1 mouse cellular context compared by ENCODE assay signal in the genomic region with DNA sequence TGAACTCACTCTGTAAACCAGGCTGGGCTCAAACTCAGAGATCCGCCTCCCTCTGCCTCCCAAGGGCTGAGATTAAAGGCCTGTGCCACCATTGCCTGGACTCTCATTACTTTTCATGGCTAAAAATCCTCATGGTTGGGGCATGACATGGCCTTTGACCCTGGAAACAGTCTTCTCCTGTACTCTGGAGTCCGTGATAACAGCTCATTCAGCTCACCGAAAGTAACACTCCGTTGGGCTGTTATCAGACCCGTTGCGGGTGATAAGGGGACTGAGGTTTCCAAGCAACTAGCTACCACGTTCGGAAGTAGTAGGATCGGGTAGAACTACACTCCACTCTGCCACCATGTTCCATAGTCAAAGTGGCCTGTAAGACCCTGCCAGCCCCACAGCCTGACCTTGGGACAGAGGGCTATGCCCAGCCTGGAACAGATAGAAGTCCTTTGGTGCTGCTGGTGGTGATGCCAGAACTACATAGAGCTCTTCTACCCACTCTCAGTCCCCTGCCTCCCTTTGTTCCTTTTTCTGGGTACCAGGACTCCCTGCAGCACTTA.
TF ChIP-seq lines count a peak whose summit lies in the region.

No protein-coding gene starts in this region.

TF ChIP-seq in MEL, 35 proteins besides CTCF, POLR2A, EP300 and RAD21:
- TF ChIP-seq NELFE (IDR thresholded peaks at IDR 0.05; ENCODE audit: low read depth, low read length): no peak
- no peak; the same call in 1 of the 2 replicates for TF ChIP-seq TAL1 (IDR thresholded peaks at IDR 0.05; ENCODE audit: low read length)
- TF ChIP-seq MAFK (IDR thresholded peaks at IDR 0.05; ENCODE audit: borderline replicate concordance, low read depth, low read length): peak; percentile 31; the same call in 1 of the 2 replicates
- no peak for TF ChIP-seq POLR2AphosphoS5 (IDR thresholded peaks at IDR 0.05; ENCODE audit: borderline replicate concordance, low read depth, low read length)
- peak; percentile 72; the same call in 1 of the 2 replicates for TF ChIP-seq MAX (IDR thresholded peaks at IDR 0.05; ENCODE audit: low read length)
- no peak for TF ChIP-seq E2F4 (IDR thresholded peaks at IDR 0.05; ENCODE audit: borderline replicate concordance, low read depth, low read length)
- TF ChIP-seq CHD1 (IDR thresholded peaks at IDR 0.05; ENCODE audit: low read depth, low read length): no peak
- TF ChIP-seq RCOR1 (IDR thresholded peaks at IDR 0.05; ENCODE audit: low read depth, low read length): peak; percentile 96
- TF ChIP-seq USF2 (IDR thresholded peaks at IDR 0.05; ENCODE audit: borderline replicate concordance in 1 of 2, insufficient read depth in 1 of 2, low read depth in 1 of 2, low read length in 2 of 2): no peak
- TF ChIP-seq UBTF (IDR thresholded peaks at IDR 0.05; ENCODE audit: borderline replicate concordance, insufficient read depth, low read depth, low read length): no peak
- TF ChIP-seq MYC (IDR thresholded peaks at IDR 0.05; ENCODE audit: low read depth, low read length): peak; percentile 84
- no peak for TF ChIP-seq GABPA (IDR thresholded peaks at IDR 0.05; ENCODE audit: low read depth, low read length)
- TF ChIP-seq ZMIZ1 (IDR thresholded peaks at IDR 0.05; ENCODE audit: low read depth, low read length): no peak
- peak; percentile 92 for TF ChIP-seq SIN3A (IDR thresholded peaks at IDR 0.05; ENCODE audit: low read length)
- TF ChIP-seq ZNF384 (IDR thresholded peaks at IDR 0.05; ENCODE audit: low read depth, low read length): no peak
- 0 out of 2 replicates have a peak, but pooled peaks have one; percentile 13 for TF ChIP-seq POLR2AphosphoS2 (IDR thresholded peaks at IDR 0.05; ENCODE audit: low read length)
- peak; percentile 79 for TF ChIP-seq ETS1 (IDR thresholded peaks at IDR 0.05; ENCODE audit: low read depth, low read length)
- peak; percentile 91 for TF ChIP-seq TCF12 (IDR thresholded peaks at IDR 0.05; ENCODE audit: low read depth, low read length)
- TF ChIP-seq NRF1 (IDR thresholded peaks at IDR 0.05; ENCODE audit: insufficient read depth, low read depth, low read length, poor library complexity, severe bottlenecking): no peak
- TF ChIP-seq MAZ (IDR thresholded peaks at IDR 0.05; ENCODE audit: low read depth, low read length): no peak; the same call in 1 of the 2 replicates
- no peak for TF ChIP-seq ZC3H11A (IDR thresholded peaks at IDR 0.05; ENCODE audit: low read depth, low read length)
- peak; percentile 40; the same call in 1 of the 2 replicates for TF ChIP-seq CHD2 (IDR thresholded peaks at IDR 0.05; ENCODE audit: low read length)
- peak; percentile 51; the same call in 1 of the 2 replicates for TF ChIP-seq TBP (IDR thresholded peaks at IDR 0.05; ENCODE audit: low read depth, low read length)
- TF ChIP-seq JUND (IDR thresholded peaks at IDR 0.05; ENCODE audit: low read depth, low read length): no peak
- TF ChIP-seq BHLHE40 (IDR thresholded peaks at IDR 0.05; ENCODE audit: borderline replicate concordance, low read depth, low read length): peak; percentile 63; the same call in 1 of the 2 replicates
- no peak for TF ChIP-seq ZKSCAN1 (IDR thresholded peaks at IDR 0.05; ENCODE audit: low read depth, low read length)
- 0 out of 2 replicates have a peak, but pooled peaks have one; percentile 41 for TF ChIP-seq MEF2A (IDR thresholded peaks at IDR 0.05; ENCODE audit: extremely low read depth, insufficient replicate concordance, low read depth, low read length, poor library complexity, severe bottlenecking)
- TF ChIP-seq MXI1 (IDR thresholded peaks at IDR 0.05; ENCODE audit: low read depth, low read length): peak; percentile 85
- TF ChIP-seq SMC3 (IDR thresholded peaks at IDR 0.05; ENCODE audit: low read depth, low read length): no peak
- 0 out of 2 replicates have a peak, but pooled peaks have one; percentile 33 for TF ChIP-seq ELF1 (IDR thresholded peaks at IDR 0.05; ENCODE audit: low read depth, low read length)
- TF ChIP-seq HCFC1 (IDR thresholded peaks at IDR 0.05; ENCODE audit: low read depth, low read length): peak; percentile 77
- peak; percentile 90 for TF ChIP-seq MYB (IDR thresholded peaks at IDR 0.05; ENCODE audit: low read depth, low read length)
- TF ChIP-seq KAT2A (conservative IDR thresholded peaks at IDR 0.05; ENCODE audit: low read depth, low read length): no peak
- TF ChIP-seq GATA1 (IDR thresholded peaks at IDR 0.05; ENCODE audit: low read depth, low read length): peak; percentile 100
- TF ChIP-seq USF1 (IDR thresholded peaks at IDR 0.05; ENCODE audit: low read depth, low read length): no peak
